Mouse (Mus musculus) heart, embryonic 10.5 days (tissue): ENCODE results near the gene Plxnd1. TPM values are rescaled to one million over a fixed set of nuclear protein-coding genes. Genes with fewer than 3 reads are reported as not detected.

Source experiments
- DNase-seq: peaks from one replicate; pipeline ENCODE4 v3.0.0-alpha.2; 2017; ENCODE audit warnings: low spot score
- H3K27ac ChIP-seq: fragments of 300-500 bp; sonication (generic); 2 replicates; pipeline ENCODE4 v1.5.1; 2016; ENCODE audit warnings: mild to moderate bottlenecking
- H3K27me3 ChIP-seq: fragments of 300-500 bp; sonication (generic); 2 replicates; pipeline ENCODE4 v1.6.1; 2016; ENCODE audit warnings: mild to moderate bottlenecking; ENCODE audit not compliant: poor library complexity, insufficient read depth, severe bottlenecking
- H3K36me3 ChIP-seq: fragments of 300-500 bp; sonication (generic); 2 replicates; pipeline ENCODE4 v1.6.1; 2016; ENCODE audit warnings: mild to moderate bottlenecking, moderate library complexity
- H3K4me1 ChIP-seq: fragments of 300-500 bp; sonication (generic); 2 replicates; pipeline ENCODE4 v1.6.1; 2016; ENCODE audit warnings: mild to moderate bottlenecking
- H3K4me3 ChIP-seq: fragments of 300-500 bp; sonication (generic); 2 replicates; pipeline ENCODE4 v1.5.1; 2016; ENCODE audit warnings: mild to moderate bottlenecking, moderate library complexity
- H3K9me3 ChIP-seq: fragments of 300-500 bp; sonication (generic); 2 replicates; pipeline ENCODE4 v1.6.1; 2016; ENCODE audit warnings: mild to moderate bottlenecking, moderate library complexity
- WGBS: fragments of 180-500 bp; shearing (Covaris S2); methylation state at CpG from one replicate; pipeline ENCODE4 v1.1.7; 2016; 5-methylcytosine and 5-hydroxymethylcytosine counted together
- polyA plus RNA-seq: library from polyadenylated mRNA; unstranded; fragments of >200 nt; fragmentation: Nextera tagmentation; extraction: Ambion mirVana; gene quantifications from 2 replicates; pipeline ENCODE4 v1.2.1, GENCODE M21; 2016

Gene Plxnd1
- polyA plus RNA-seq, 1 experiment from 2014 or later: 42.9 TPM

DNA sequence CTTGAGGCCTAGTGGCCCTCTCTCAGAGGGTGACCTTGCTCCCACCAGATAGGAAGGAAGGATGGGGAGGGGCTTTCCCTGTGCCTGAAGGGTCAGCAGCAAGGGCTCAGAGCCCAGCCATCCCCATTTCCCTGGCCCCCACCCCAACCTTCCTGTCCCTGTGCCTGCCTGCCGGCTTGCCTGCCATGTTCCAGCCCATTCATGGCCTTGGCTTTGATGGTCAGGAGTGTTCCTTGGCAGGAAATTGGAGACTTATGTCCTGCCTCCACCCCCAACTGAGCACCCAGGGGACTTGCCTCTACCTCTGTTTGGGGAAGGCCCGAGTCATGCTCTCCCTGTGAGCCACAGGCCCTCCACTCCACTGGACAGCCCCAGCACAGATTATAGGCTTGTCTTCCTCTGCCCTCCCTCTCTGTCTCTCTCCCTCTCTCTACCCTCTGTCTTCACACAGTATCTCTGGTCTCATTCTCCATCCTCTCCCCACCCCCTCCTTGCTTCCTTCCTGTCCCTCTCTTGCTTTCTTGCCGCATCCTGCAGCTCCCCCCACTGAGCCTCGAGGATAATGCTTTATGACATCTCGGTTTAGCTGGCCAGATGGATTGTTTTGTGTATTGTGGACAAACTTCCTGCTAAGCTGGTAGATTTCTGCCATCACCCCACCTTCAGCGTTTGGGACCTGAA lies 1.5 kb upstream of the Plxnd1 start:
- peaks cover 75% of the 10 kb centered on the region for H3K4me1 ChIP-seq
- peaks cover 36% of the 10 kb centered on the region for H3K27me3 ChIP-seq
- H3K36me3 ChIP-seq: 0 out of 2 replicates have a peak, but pooled peaks cover 6% of the 10 kb centered on the region
- whole genome bisulfite sequencing: 28% methylated on average over 6 of the region's 6 CpGs
- no peak for DNase-seq
- H3K27ac ChIP-seq: peak overlapping the region; percentile 82
- H3K9me3 ChIP-seq: no peaks in the 10 kb centered on the region
- H3K4me3 ChIP-seq: 0 out of 2 replicates have a peak overlapping the region, but pooled peaks have one; percentile 63

DNA sequence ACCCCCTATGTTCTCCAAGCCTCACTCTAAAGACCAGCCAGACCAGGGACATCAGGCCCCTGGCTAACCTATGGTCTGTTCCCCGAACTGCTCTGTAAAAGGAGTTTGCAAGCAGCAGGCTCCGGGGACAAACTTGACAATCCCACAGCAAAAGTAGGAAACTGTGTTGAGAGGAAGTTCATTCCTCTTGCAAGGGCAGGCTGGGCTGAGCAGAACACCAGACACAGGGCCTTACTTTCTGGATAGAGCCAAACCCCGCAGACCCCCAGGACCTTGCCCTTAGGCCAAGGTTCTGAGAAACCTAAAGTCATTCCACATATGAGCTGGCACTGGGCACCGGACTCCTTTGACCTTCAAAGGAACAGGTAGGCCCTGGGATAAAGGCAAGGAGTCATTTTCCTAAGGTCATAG lies 731 bp upstream of the Plxnd1 start:
- peaks cover 44% of the 10 kb centered on the region for H3K27me3 ChIP-seq

DNA sequence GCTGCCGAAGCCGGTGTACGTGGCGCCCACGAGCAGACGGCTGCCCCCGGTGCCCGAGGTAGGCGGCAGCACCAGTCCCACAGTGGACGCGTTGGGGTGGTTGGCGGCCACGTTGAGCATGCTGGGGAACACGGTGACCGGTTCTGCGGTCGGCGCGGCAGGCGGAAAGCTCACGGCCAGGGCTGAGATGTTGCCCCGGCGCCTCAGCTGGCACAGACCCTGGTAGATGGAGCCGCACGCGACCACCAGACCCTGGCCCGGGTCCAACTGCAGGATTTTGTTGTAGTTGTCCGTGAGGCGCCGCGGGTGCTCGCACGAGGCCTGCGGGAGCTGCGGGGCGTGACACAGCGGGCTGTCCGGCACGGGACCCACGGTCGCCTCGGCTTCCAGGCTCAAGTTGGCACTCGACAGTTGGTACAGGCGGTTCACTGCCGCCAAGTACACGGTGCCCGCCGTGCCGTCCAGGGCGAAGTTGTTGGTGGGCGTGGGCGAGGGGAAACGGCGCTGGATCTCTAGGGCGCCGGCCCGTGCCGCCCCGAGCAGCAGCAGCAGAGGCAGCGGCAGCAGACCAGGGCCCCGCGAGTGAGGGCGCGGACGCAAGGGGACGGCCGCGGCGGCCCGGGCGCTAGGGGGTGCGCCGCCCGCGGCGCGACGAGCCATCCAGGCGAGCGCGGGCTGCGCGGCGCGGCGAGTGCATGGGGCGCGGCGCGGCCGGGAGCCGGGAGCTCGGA lies 494 bp downstream of the Plxnd1 start:
- H3K4me3 ChIP-seq: peak overlapping the region; percentile 63
- peaks cover 84% of the 10 kb centered on the region for H3K4me1 ChIP-seq
- peaks cover 10% of the 10 kb centered on the region; the same call in 1 of the 2 replicates for H3K36me3 ChIP-seq
- no peaks in the 10 kb centered on the region for H3K9me3 ChIP-seq
- no peak for DNase-seq
- WGBS: 5% methylated on average over 93 of the region's 93 CpGs
- peak overlapping the region; percentile 82 for H3K27ac ChIP-seq
- H3K27me3 ChIP-seq: peaks cover 48% of the 10 kb centered on the region

More for the DNA sequence above, 731 bp upstream of the Plxnd1 start:
- H3K9me3 ChIP-seq: no peaks in the 10 kb centered on the region
- H3K4me1 ChIP-seq: peaks cover 83% of the 10 kb centered on the region
- 52% methylated on average over 4 of the region's 4 CpGs for WGBS
- H3K4me3 ChIP-seq: peak overlapping the region; percentile 63
- DNase-seq: no peak
- peaks cover 8% of the 10 kb centered on the region; the same call in 1 of the 2 replicates for H3K36me3 ChIP-seq
- peak overlapping the region; percentile 82 for H3K27ac ChIP-seq

DNA sequence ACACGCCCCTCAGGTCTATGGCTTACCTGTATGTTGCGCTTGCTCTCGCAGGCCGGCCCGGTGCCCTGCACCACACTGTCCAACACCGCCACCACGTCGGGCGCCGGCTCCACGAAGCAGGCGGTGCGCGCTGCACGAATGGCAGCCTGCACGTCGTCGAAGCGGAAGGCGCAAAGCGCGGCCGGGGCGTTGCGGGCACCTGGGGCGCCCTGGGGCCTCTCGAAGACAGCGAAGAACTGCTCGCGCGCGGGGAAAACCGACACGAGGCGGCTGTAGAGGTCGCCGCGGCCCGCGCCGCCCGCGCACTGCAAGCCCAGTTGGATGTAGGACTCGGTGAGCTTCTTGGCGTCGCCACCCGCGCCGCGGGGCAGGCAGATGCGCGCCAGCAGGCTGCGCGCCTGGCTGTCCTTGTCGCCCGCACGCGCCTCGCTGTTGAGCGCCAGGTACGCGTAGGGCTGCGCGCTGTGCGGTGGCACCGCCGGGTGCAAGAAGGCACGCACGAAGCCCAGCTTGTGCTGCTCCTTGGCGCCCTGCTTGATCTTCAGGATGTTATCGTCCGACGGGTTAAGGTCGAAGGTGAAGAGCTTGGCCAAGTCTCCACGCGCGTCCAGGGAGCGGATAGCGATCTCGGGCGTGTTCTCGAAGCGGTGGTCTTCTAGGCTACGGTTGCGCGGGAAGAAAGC lies 1.2 kb downstream of the Plxnd1 start:
- WGBS: 1% methylated on average over 86 of the region's 86 CpGs
- peaks cover 48% of the 10 kb centered on the region for H3K27me3 ChIP-seq
- H3K4me1 ChIP-seq: peaks cover 84% of the 10 kb centered on the region
- peak overlapping the region; percentile 63 for H3K4me3 ChIP-seq
- no peak for DNase-seq
- H3K27ac ChIP-seq: peak overlapping the region; percentile 82
- no peaks in the 10 kb centered on the region for H3K9me3 ChIP-seq
- peaks cover 10% of the 10 kb centered on the region; the same call in 1 of the 2 replicates for H3K36me3 ChIP-seq

DNA sequence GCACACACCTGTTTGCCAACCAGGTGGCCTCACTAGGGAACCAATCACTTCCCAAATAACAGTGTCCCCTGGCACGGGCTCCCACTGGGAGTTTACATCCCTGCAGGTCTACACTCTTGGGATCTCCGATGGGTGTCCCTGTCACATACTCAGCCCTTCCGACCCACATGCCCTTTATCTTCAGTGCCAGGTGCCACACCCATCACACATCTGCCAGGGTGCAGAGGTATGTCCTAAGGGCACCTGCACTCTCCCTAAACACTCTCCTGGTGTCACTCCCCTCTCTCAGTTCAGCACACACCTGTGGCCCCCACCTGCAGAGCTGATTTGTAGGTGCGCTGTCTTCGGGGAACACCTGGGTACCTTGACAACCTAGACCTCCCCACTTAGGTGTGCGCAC lies 1.8 kb downstream of the Plxnd1 start:
- Histone ChIP-seq H3K27ac (peak overlapping the region; percentile 82), H3K4me3 (peak overlapping the region; percentile 63), H3K9me3 (no peaks in the 10 kb centered on the region), H3K36me3 (peaks cover 10% of the 10 kb centered on the region; the same call in 1 of the 2 replicates), H3K27me3 (peaks cover 48% of the 10 kb centered on the region), H3K4me1 (peaks cover 79% of the 10 kb centered on the region)
- WGBS: 34% methylated on average over 6 of the region's 6 CpGs
- no peak for DNase-seq

DNA sequence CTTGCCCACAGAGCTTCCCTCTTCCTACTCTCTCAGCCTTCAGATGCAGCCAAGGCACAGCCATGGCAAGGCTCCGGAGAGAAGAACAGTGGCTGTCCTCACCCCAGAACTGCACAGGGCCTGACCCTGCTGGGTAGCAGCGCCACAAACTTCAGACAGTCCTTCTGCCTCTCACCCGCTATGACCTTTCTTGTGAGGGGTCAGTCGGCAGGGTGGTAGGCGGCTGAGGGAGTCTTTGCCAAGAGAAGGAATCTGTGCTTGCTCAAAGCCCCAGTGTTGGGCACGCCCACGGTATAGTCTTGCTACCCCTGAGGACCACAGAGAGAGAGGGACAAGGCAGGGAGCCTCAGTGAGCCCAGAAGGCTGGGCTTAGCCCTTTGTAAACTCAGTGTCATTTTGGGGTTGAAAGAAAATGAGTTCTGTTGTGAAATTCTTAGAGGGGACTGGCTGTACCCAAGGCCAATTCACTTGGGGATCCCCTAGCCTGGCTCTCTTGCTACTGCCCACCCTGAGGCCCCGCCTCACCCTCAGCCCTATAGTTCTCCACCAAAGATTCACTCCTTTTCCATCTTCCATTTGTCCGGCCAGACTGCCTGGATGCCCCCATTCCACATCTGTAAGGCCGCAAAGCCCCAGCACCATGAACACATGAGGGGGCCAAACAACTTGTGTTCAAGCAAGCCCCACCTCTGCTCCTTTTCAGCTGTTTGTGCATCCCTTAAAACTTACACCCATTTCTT lies 2.8 kb downstream of the Plxnd1 start:
- Histone ChIP-seq H3K4me3 (peak overlapping the region; percentile 63), H3K27ac (peak overlapping the region; percentile 82), H3K9me3 (no peaks in the 10 kb centered on the region), H3K36me3 (peaks cover 10% of the 10 kb centered on the region; the same call in 1 of the 2 replicates), H3K4me1 (peaks cover 78% of the 10 kb centered on the region), H3K27me3 (peaks cover 48% of the 10 kb centered on the region)
- 30% methylated on average over 10 of the region's 10 CpGs for WGBS
- DNase-seq: no peak

DNA sequence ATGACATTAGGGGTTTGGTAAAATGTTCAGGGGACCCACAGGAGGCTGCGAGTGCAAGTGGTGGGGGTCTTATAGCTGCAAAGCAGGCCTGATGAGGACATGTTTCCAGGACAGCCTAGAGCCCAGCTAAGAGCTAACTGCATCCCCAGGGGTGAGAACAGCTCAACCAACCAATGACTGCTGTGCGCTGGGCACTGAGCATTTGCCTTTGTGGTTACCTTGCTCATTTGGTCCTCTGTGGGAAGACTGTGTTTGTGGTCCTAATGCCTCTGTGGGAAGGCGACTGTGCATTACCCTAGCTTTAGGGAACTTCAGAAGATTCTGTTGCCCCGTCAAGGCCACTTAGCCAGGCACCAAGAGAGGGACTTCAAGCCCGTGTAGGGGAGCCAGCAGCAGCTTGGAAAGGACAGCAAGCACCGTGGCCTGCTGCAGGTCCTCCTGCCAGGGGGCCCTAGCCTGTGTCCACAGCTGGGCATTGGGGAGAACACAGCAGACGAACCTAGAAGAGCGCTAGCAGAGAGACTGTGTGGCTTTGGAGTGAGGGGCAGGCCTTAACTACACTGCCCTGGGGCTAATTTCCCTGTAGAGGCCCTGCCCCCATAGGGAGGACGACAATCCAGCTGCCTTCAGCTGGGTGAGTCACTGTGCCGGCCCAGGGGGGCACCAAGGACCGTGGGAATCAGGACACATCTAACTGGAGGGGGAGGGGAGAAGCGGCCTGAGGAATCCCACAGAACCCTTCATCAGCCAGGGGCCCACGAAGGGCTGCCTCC lies 3.5 kb downstream of the Plxnd1 start:
- DNase-seq: no peak
- peak overlapping the region; percentile 82 for H3K27ac ChIP-seq
- peaks cover 10% of the 10 kb centered on the region; the same call in 1 of the 2 replicates for H3K36me3 ChIP-seq
- H3K9me3 ChIP-seq: no peaks in the 10 kb centered on the region
- peaks cover 48% of the 10 kb centered on the region for H3K27me3 ChIP-seq
- peaks cover 78% of the 10 kb centered on the region for H3K4me1 ChIP-seq
- peak overlapping the region; percentile 63 for H3K4me3 ChIP-seq
- 28% methylated on average over 13 of the region's 13 CpGs for WGBS

DNA sequence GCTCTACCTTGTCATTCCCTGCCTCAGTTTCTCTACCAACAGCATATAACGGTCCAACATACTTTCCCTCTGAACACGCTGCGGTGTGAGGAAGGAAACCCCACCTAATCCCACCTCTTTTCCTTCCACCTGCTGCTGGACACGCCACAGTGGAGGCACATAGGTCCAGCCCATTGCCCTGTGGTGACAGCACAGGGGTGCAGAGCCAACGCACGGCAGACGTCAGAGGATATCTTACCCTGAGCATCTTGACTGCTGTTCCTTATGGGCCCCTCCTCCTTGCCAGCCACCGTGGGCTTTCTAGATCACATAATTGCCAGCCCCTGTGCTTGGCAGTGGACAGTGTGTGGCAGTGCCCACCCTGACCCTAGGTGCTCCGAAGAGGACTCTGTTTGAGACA lies 4.3 kb downstream of the Plxnd1 start:
- 70% methylated on average over 9 of the region's 9 CpGs for WGBS
- peak overlapping the region; percentile 82; the same call in 1 of the 2 replicates for H3K27ac ChIP-seq
- H3K4me1 ChIP-seq: peaks cover 78% of the 10 kb centered on the region
- no peak for DNase-seq
- peak overlapping the region; percentile 63 for H3K4me3 ChIP-seq
- no peaks in the 10 kb centered on the region for H3K9me3 ChIP-seq
- H3K36me3 ChIP-seq: peaks cover 10% of the 10 kb centered on the region; the same call in 1 of the 2 replicates
- peaks cover 48% of the 10 kb centered on the region for H3K27me3 ChIP-seq

DNA sequence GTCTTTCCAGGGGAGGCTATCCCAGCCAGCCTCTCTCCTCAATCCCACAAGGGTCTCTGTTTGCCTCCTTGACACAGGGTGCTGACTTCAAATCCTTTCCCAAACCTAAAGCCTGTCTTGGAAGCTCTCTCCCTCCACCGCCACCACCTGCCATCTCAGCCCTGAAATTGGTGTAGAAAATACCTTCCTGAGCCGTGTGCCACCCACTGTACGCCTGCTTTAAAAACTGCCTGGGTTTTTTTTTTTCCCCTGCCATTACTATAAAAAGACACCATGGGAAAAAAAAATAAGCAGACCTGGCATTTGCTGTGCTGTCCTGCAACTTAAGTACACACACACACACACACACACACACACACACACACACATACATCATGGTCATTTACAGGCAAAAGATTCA lies 4.7 kb downstream of the Plxnd1 start:
- no peaks in the 10 kb centered on the region for H3K9me3 ChIP-seq
- peaks cover 80% of the 10 kb centered on the region for H3K4me1 ChIP-seq
- H3K36me3 ChIP-seq: peaks cover 10% of the 10 kb centered on the region; the same call in 1 of the 2 replicates
- 79% methylated on average over 3 of the region's 3 CpGs for WGBS
- peaks cover 48% of the 10 kb centered on the region for H3K27me3 ChIP-seq
- peak overlapping the region; percentile 63 for H3K4me3 ChIP-seq
- no peak for DNase-seq
- H3K27ac ChIP-seq: no peak overlapping the region

DNA sequence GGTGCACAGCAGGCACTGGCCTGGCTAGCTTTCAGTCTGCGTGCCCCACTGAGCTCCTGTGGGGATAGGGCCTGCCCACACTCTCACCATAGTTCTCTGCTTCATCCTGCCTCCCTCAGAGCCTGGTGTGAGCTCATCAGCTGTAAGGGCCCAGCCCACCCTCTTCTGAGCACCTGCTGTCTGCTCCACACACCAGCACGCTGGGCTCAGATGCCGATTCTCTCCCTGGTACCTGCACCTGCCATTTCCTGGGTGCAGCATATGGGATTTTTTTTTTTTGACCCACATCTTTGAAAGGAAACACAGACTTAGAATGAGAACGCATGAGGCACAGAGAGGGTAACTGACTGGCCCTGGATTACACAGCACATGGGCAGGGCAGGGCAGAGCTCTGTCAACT lies 5.2 kb downstream of the Plxnd1 start:
- Histone ChIP-seq H3K36me3 (peaks cover 10% of the 10 kb centered on the region; the same call in 1 of the 2 replicates), H3K4me1 (peaks cover 85% of the 10 kb centered on the region), H3K27ac (peak overlapping the region; percentile 43; the same call in 1 of the 2 replicates), H3K9me3 (no peaks in the 10 kb centered on the region), H3K27me3 (peaks cover 45% of the 10 kb centered on the region), H3K4me3 (peak overlapping the region; percentile 63)
- 81% methylated on average over 4 of the region's 4 CpGs for WGBS
- DNase-seq: no peak

DNA sequence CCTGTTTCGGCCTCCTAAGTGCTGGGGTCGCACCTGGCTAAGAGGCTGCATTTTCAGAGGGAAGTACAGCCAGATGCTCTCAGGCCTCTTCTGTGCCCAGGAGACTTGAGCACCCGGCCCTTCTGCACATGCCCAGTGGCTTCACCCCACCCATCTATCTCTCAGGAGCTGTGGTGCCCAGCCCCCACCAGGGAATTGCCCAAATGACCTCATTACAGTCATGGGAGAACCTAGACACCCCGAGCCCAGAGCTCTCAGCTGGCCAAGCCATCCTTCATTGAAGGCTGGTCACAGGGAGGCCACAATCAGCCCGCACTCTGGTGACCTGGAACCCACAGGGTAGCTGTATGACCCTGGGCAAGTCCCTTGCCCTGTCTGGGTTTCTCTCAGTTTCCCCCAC lies 5.8 kb downstream of the Plxnd1 start:
- H3K4me1 ChIP-seq: peaks cover 85% of the 10 kb centered on the region

More for the DNA sequence above, 5.8 kb downstream of the Plxnd1 start:
- 72% methylated on average over 5 of the region's 5 CpGs for WGBS
- H3K27me3 ChIP-seq: peaks cover 39% of the 10 kb centered on the region
- DNase-seq: no peak
- peaks cover 10% of the 10 kb centered on the region; the same call in 1 of the 2 replicates for H3K36me3 ChIP-seq
- peak overlapping the region; percentile 43; the same call in 1 of the 2 replicates for H3K27ac ChIP-seq
- peak overlapping the region; percentile 63 for H3K4me3 ChIP-seq
- no peaks in the 10 kb centered on the region for H3K9me3 ChIP-seq
